Mouse (Mus musculus) liver, adult 2 months (tissue): ENCODE measurements around the gene Sdcbp2. TPM values are rescaled to one million over a fixed set of nuclear protein-coding genes. Genes with fewer than 3 reads are reported as not detected.

Source experiments
- DNase-seq: peaks from one replicate; pipeline ENCODE4 v3.0.0-alpha.2; 2011; ENCODE audit warnings: low read depth, low spot score; ENCODE audit errors: extremely low read depth
- H3K27ac ChIP-seq: fragments of 200-500 bp; replicated peaks from 2 replicates; pipeline ENCODE4 v1.5.1; 2012; ENCODE audit warnings: low read depth, mild to moderate bottlenecking, control low read depth, inconsistent platforms, low read length; ENCODE audit not compliant: insufficient read depth
- H3K27me3 ChIP-seq: fragments of 200-500 bp; 2 replicates; pipeline ENCODE4 v1.6.1; 2012; ENCODE audit warnings: mild to moderate bottlenecking, moderate library complexity, low read length, inconsistent platforms; ENCODE audit not compliant: control insufficient read depth, insufficient read depth
- H3K36me3 ChIP-seq: fragments of 200-500 bp; 2 replicates; pipeline ENCODE4 v1.6.1; 2012; ENCODE audit warnings: low read length, inconsistent platforms; ENCODE audit not compliant: control insufficient read depth, insufficient read depth
- H3K4me1 ChIP-seq: fragments of 200-500 bp; 2 replicates; pipeline ENCODE4 v1.6.1; 2011; ENCODE audit warnings: low read length; ENCODE audit not compliant: control insufficient read depth, insufficient read depth
- H3K4me3 ChIP-seq: fragments of 200-500 bp; 2 replicates; pipeline ENCODE4 v1.5.1; 2011; ENCODE audit warnings: low read depth, mild to moderate bottlenecking, control low read depth, low read length, moderate library complexity; ENCODE audit not compliant: insufficient read depth
- H3K79me2 ChIP-seq: fragments of 200-500 bp; 2 replicates; pipeline ENCODE4 v1.6.1; 2012; ENCODE audit warnings: inconsistent platforms, mild to moderate bottlenecking, low read length, moderate library complexity; ENCODE audit not compliant: control insufficient read depth, insufficient read depth
- H3K9ac ChIP-seq: fragments of 200-500 bp; 2 replicates; pipeline ENCODE4 v1.6.1; 2012; ENCODE audit warnings: low read depth, mild to moderate bottlenecking, control low read depth, inconsistent platforms, low read length
- CTCF ChIP-seq: fragments of 200-500 bp; IDR thresholded peaks from 2 replicates; pipeline ENCODE4 v1.5.1; 2011; ENCODE audit warnings: low read depth, low read length, control low read depth
- POLR2A ChIP-seq: fragments of 200-500 bp; IDR thresholded peaks from 2 replicates; pipeline ENCODE4 v1.6.1; 2011; ENCODE audit warnings: low read length, control low read depth; ENCODE audit not compliant: insufficient read depth; ENCODE audit errors: extremely low read depth
- WGBS: fragments of 180-500 bp; shearing (Covaris S2); methylation state at CpG from one replicate; pipeline ENCODE4 v1.1.7; 2018; 5-methylcytosine and 5-hydroxymethylcytosine counted together
- polyA plus RNA-seq: library from polyadenylated mRNA; depleted of rRNA; stranded (reverse); fragments of >200 nt; gene quantifications from 2 replicates; pipeline ENCODE4 v1.2.3, GENCODE M21; 2012
- total RNA-seq: library from RNA; depleted of rRNA; stranded (reverse); fragments of >200 nt; gene quantifications from 2 replicates; pipeline ENCODE4 v1.2.3, GENCODE M21; 2014

The Sdcbp2 gene
- total and polyA plus RNA-seq, 2 experiments = 0.28 to 0.33 TPM

DNA sequence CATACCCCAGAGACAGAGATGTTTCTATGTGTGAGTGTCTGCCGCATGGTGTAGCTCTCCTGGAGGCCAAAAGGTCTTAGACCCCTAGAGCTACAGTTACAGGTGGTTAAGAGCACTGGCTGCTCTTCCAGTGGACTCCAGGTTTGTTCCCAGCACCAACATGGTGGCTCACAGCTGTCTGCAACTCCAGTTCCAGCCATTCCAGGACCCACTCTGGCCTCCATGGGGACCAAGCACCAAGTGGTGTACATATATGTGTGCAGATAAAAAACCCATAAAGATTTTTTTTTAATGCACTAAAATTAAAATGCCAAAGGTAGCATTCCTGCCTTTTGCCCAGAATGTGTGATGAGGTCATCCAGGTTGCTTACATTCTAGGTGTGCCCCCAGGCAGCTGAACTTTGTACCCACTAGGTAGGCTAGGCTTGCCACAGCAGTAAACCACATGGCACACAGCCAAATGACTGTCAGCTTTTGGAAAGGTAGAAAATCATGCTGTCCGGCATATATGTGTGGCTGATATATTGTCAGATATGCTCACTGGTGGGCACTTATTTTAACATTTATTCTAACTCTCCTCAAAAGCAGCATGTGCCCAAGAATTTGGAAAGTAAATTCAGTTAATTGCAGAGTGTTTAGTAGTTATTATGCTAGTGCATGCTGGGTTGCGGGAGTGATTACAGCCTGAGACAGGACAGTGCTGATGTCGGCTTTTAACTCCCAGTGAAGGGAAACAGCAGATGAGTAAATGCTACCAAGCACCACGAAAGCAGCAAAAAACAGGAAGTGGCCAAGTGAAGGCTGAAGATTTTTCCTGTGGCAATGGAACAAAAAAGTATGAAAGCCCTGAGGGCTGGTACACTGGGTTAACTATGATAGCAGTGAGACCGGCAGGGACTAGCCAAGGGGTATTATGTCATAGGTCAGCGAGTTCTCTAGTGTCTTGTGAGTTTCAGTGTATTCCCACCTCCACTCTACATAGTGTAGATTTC lies 9.2 kb upstream of the Sdcbp2 start:
- Histone ChIP-seq H3K9ac (no peak overlapping the region), H3K79me2 (no peaks in the 10 kb centered on the region), H3K4me1 (peaks cover 6% of the 10 kb centered on the region), H3K27ac (no peak overlapping the region), H3K4me3 (no peak overlapping the region), H3K27me3 (no peaks in the 10 kb centered on the region), H3K36me3 (peaks cover 22% of the 10 kb centered on the region)
- TF ChIP-seq CTCF (no peak), POLR2A (no peak)
- DNase-seq = peak; percentile 75
- WGBS = 40% methylated on average over 7 of the region's 7 CpGs

DNA sequence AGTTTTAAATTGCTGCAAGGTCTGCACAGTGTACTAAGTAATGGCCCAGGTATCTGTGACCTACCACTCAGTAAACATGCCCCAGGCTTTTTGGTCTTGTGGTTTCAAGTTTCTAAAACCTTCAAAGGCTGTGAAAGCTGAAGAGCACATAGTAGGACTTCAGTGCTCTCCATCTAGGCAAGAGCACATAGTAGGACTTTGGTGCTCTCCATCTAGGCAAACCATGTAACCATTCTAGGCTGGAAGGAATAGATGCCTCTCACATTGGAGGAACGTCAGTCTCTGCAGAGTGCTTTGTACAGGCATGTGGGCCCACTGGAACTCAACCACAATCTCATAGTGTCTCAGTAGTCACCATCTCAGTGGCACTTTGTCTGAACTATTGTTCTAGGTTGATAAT lies 8.4 kb upstream of the Sdcbp2 start:
- H3K27ac ChIP-seq = no peak overlapping the region
- WGBS = 97% methylated on average over 1 of the region's 1 CpGs
- TF ChIP-seq CTCF (no peak), POLR2A (no peak)
- no peaks in the 10 kb centered on the region for H3K79me2 ChIP-seq
- H3K36me3 ChIP-seq = peaks cover 15% of the 10 kb centered on the region
- no peak overlapping the region for H3K4me3 ChIP-seq
- peaks cover 6% of the 10 kb centered on the region for H3K4me1 ChIP-seq
- H3K9ac ChIP-seq = no peak overlapping the region
- no peaks in the 10 kb centered on the region for H3K27me3 ChIP-seq
- no peak for DNase-seq

DNA sequence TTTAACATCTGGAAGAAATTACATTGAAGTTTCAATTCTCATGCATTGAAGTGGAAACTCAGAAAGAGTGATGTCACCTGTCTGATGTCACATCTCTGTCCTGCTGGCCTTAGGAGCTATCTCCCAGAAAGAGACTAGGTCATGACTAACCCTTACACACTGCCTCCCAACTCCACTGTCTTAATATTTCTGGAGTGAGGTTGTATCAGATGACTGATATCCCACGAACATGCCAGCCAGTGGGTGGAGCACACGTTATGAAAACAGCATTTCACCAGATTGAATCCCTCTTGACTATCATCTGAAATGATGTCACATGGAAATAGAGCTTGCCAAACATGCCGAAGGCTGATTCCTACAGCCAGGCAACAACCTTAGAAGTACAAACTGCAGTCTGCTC lies 7.4 kb upstream of the Sdcbp2 start:
- Histone ChIP-seq H3K9ac (no peak overlapping the region), H3K27ac (no peak overlapping the region), H3K36me3 (peaks cover 7% of the 10 kb centered on the region), H3K79me2 (no peaks in the 10 kb centered on the region), H3K4me3 (no peak overlapping the region), H3K27me3 (no peaks in the 10 kb centered on the region), H3K4me1 (peaks cover 6% of the 10 kb centered on the region)
- no peak for TF ChIP-seq POLR2A
- no peak for TF ChIP-seq CTCF
- WGBS = 51% methylated on average over 3 of the region's 3 CpGs
- no peak for DNase-seq

DNA sequence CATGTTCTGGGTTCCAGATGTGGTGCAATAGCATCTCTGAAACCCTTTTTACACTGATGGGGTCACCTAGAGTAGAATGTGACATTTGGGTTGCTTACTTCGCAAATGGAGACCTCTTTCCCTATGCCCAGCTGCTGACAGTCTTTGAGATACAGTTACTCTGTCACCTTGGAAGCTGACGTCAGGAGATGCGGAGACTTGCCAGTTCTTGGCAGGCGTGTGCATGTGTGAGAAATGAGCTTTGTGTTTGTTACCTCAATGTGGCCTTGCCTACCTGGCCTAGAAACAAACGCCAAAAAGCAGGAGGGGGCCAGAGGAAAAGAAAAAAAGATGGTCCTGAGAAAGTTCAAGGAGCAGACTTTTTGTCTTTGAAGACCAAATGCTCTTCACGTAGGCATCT lies 5.6 kb upstream of the Sdcbp2 start:
- Histone ChIP-seq H3K79me2 (no peaks in the 10 kb centered on the region), H3K36me3 (0 out of 2 replicates have a peak, but pooled peaks cover 2% of the 10 kb centered on the region), H3K4me1 (peaks cover 6% of the 10 kb centered on the region), H3K4me3 (no peak overlapping the region), H3K27me3 (no peaks in the 10 kb centered on the region), H3K9ac (no peak overlapping the region), H3K27ac (no peak overlapping the region)
- DNase-seq = no peak
- TF ChIP-seq CTCF (no peak), POLR2A (no peak)
- WGBS = 88% methylated on average over 6 of the region's 6 CpGs

DNA sequence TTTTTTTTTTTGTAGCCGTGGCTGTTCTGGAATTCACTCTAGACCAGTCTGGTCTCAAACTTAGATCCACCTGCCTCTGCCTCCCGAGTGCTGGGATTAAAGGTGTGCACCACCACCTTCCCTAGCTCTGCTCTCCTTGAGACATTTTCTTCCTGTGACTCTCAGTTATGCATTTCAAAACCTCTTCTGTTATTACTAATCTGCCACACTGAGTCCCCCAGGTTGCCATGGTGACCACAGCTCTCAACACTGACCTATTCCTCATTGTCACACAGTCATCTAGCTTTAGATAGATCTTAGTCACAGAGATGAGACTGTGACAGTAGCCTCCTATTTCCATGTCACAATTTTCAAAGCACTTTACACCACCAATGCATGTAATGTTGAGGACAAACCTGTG lies 3.0 kb upstream of the Sdcbp2 start:
- Histone ChIP-seq H3K9ac (no peak overlapping the region), H3K4me3 (no peak overlapping the region), H3K4me1 (peaks cover 2% of the 10 kb centered on the region; the same call in 1 of the 2 replicates), H3K79me2 (no peaks in the 10 kb centered on the region), H3K27me3 (no peaks in the 10 kb centered on the region), H3K36me3 (0 out of 2 replicates have a peak, but pooled peaks cover 2% of the 10 kb centered on the region), H3K27ac (no peak overlapping the region)
- DNase-seq = no peak
- no peak for TF ChIP-seq CTCF
- no peak for TF ChIP-seq POLR2A
- 84% methylated on average over 2 of the region's 2 CpGs for WGBS

DNA sequence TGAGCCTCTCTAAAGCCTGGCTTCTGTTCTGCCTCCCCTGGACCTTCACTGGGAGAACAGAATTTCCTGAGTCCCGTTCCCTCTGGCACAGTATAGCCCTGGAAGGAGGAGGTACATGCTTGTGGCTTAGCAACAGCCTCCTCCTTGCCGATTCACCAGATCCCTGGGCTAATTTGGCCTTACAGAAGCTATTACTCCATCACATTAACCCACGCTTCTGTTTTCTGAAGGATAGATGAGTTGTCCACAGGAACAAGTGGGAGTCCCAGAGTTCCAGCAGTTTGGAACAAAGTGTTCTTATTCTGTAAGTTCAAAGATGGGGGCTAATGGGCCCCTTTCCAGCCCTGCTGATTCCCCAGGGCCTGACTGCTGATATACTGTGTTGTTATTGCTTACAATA lies 1.2 kb downstream of the Sdcbp2 start:
- H3K27me3 ChIP-seq = no peaks in the 10 kb centered on the region
- H3K4me3 ChIP-seq = no peak overlapping the region
- H3K27ac ChIP-seq = no peak overlapping the region
- H3K79me2 ChIP-seq = no peaks in the 10 kb centered on the region
- H3K36me3 ChIP-seq = no peaks in the 10 kb centered on the region
- peaks cover 8% of the 10 kb centered on the region for H3K4me1 ChIP-seq
- no peak overlapping the region for H3K9ac ChIP-seq
- WGBS = 80% methylated on average over 3 of the region's 3 CpGs
- TF ChIP-seq POLR2A = no peak
- TF ChIP-seq CTCF = no peak
- DNase-seq = no peak
